Mouse (Mus musculus): Measurements from ENCODE around the gene Prap1. TPM values are rescaled to one million over a fixed set of nuclear protein-coding genes. Genes with fewer than 3 reads are reported as not detected.

Prap1 gene
- polyA plus RNA-seq, 1 experiment from 2014 or later, result 0.38 TPM

DNA sequence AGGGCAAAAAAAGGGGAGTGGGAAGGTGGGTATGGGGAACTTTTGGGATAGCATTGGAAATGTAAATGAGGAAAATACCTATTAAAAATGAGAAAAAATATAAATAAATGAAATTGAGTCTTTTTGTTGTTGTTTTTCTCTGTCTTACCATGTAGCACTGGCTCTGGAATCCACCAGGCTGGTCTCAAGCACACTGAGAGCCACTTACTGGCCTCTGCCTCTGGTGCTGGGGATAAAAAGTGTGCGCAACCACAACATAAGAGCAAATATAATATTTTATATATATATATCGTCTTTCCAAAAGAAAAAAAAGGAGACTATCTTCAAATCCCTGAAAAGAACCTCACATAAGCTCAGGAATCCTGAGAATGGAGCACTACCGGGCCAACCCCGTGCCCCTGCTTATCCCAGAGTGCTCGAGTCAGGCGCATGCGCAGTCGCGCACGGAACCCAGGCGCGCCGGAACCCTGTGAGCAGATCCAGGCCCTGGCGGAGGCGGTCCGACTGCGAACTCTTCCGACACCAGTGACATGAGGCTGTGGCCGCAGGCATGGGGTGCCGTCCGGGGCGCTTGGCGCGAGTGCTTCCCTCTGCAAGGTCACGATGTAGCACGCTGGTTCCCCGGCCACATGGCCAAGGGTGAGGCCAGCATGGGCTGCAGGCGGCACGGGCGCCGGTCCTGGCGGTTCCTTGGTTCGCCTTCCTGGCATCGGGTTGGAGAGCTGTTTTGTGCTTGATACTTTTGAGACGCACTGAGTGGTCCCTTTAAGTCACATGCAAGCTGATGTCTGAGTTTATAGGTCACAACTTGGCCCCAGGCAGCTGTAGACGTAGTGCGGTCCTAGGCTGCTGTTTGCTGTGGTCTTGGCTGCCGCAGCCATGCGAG is 44.2 kb downstream of the Prap1 start, which contains the start of gene Mtg1:
Gene Mtg1, plus strand, starts transcription at position 430 of the 886 bp plus-strand sequence.
- 3% methylated on average over 39 of the region's 39 CpGs for whole genome bisulfite sequencing
- peak within 1 kb of the TSS; percentile 87 for H3K9ac ChIP-seq (ENCODE audit: low read depth, low read length)

GRCm38 (mm10) chr7:140138021-140138310 is 44.8 kb downstream of the Prap1 start:
- ATAC-seq (ENCODE audit: low FRiP score, low TSS enrichment), result no peak; the same call in 1 of the 2 replicates
- Histone ChIP-seq H3K9me3 (ENCODE audit: control insufficient read depth, low read length) (no peaks in the 10 kb centered on the region), H3K27me3 (ENCODE audit: control insufficient read depth, insufficient read depth, low read length) (no peaks in the 10 kb centered on the region), H3K4me3 (ENCODE audit: low read length) (peak overlapping the region; percentile 81), H3K27ac (ENCODE audit: low read depth, low read length) (peak overlapping the region; percentile 63), H3K9ac (ENCODE audit: low read depth, low read length) (peak overlapping the region; percentile 87), H3K4me2 (replicated peaks; ENCODE audit: low read depth, low read length) (peak overlapping the region; percentile 80), H3K4me1 (ENCODE audit: control insufficient read depth, insufficient read depth, low read length) (no peaks in the 10 kb centered on the region), H3K36me3 (ENCODE audit: control insufficient read depth, insufficient read depth, low read length) (no peaks in the 10 kb centered on the region)
- under 1% methylated on average over 8 of the region's 8 CpGs for WGBS

More for the DNA sequence above, 44.2 kb downstream of the Prap1 start, which contains the start of gene Mtg1:
- no peaks in the 10 kb centered on the region for H3K4me1 ChIP-seq (ENCODE audit: control insufficient read depth, insufficient read depth, low read length)
- no peaks in the 10 kb centered on the region for H3K27me3 ChIP-seq (ENCODE audit: control insufficient read depth, insufficient read depth, low read length)
- peak within 1 kb of the TSS; percentile 63 for H3K27ac ChIP-seq (ENCODE audit: low read depth, low read length)
- no peaks in the 10 kb centered on the region for H3K9me3 ChIP-seq (ENCODE audit: control insufficient read depth, low read length)
- peak within 1 kb of the TSS; percentile 80 for H3K4me2 ChIP-seq (replicated peaks; ENCODE audit: low read depth, low read length)
- no peaks in the 10 kb centered on the region; the same call in 1 of the 2 replicates for H3K36me3 ChIP-seq (ENCODE audit: control insufficient read depth, insufficient read depth, low read length)
- peak within 1 kb of the TSS; percentile 81 for H3K4me3 ChIP-seq (ENCODE audit: low read length)
- ATAC-seq (ENCODE audit: low FRiP score, low TSS enrichment), result peak; percentile 99

DNA sequence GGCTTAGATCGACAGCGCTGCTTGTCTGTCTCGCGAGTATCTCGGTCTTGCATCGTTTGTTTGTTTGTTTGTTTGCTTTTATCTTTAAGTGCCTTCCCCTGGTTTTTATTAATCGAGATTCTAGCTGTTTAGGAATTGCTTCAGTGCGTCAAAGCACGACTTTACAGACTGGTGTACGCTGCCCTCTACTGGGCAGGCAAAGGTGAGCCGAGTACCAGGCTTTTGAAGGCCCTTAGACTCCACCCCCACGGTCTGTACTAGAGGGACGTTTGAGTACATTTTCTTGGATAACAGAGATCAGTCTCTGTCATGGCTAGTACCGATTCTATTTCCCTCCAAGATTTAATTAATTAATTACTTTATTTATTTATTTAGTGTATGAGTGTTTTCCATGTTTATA is 48.2 kb downstream of the Prap1 start:
- H3K9ac ChIP-seq (ENCODE audit: low read depth, low read length), result no peak overlapping the region
- ATAC-seq (ENCODE audit: low FRiP score, low TSS enrichment), result no peak
- no peak overlapping the region for H3K4me3 ChIP-seq (ENCODE audit: low read length)
- H3K36me3 ChIP-seq (ENCODE audit: control insufficient read depth, insufficient read depth, low read length), result no peaks in the 10 kb centered on the region
- 8% methylated on average over 14 of the region's 14 CpGs for WGBS
- H3K4me1 ChIP-seq (ENCODE audit: control insufficient read depth, insufficient read depth, low read length), result no peaks in the 10 kb centered on the region
- no peak overlapping the region for H3K27ac ChIP-seq (ENCODE audit: low read depth, low read length)
- H3K27me3 ChIP-seq (ENCODE audit: control insufficient read depth, insufficient read depth, low read length), result no peaks in the 10 kb centered on the region
- H3K9me3 ChIP-seq (ENCODE audit: control insufficient read depth, low read length), result no peaks in the 10 kb centered on the region
- H3K4me2 ChIP-seq (replicated peaks; ENCODE audit: low read depth, low read length), result no peak overlapping the region

DNA sequence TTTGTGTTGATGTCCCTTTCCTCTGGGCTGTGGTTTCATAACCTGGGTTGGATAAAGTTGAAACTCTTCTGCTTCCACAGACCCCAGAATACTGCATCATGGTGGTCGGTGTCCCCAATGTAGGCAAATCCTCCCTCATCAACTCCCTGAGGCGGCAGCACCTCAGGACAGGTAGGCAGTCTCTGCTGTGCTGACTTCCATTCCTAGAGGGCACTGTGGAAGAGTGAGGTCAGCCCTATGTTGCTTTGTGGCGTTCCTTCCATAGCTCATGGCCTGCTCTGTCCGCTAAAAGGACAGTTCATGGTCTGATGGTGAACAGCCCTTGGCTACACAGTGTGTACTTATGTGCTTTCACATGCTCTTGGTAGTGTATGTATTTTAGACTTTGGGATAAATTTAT is 51.4 kb downstream of the Prap1 start:
- no peaks in the 10 kb centered on the region; the same call in 1 of the 2 replicates for H3K36me3 ChIP-seq (ENCODE audit: control insufficient read depth, insufficient read depth, low read length)
- no peak for ATAC-seq (ENCODE audit: low FRiP score, low TSS enrichment)
- 86% methylated on average over 4 of the region's 4 CpGs for WGBS
- no peak overlapping the region for H3K4me3 ChIP-seq (ENCODE audit: low read length)
- H3K9me3 ChIP-seq (ENCODE audit: control insufficient read depth, low read length), result no peaks in the 10 kb centered on the region
- no peak overlapping the region for H3K4me2 ChIP-seq (replicated peaks; ENCODE audit: low read depth, low read length)
- no peak overlapping the region for H3K9ac ChIP-seq (ENCODE audit: low read depth, low read length)
- H3K27me3 ChIP-seq (ENCODE audit: control insufficient read depth, insufficient read depth, low read length), result no peaks in the 10 kb centered on the region
- H3K27ac ChIP-seq (ENCODE audit: low read depth, low read length), result no peak overlapping the region
- no peaks in the 10 kb centered on the region for H3K4me1 ChIP-seq (ENCODE audit: control insufficient read depth, insufficient read depth, low read length)

Other genes starting within 250 kb of the Prap1 start
- 0.14 and 0.18 TPM in 2 replicates for gene Kndc1, start 198.7 kb upstream of the Prap1 start, polyA plus RNA-seq (2014; fragmentation: Nextera tagmentation; extraction: Ambion mirVana)
- gene Utf1, start 149.6 kb upstream of the Prap1 start, polyA plus RNA-seq (2014; fragmentation: Nextera tagmentation; extraction: Ambion mirVana), result 0.23 TPM in 1 of 2 replicates, not detected in the other
- gene 6430531B16Rik, start 114.6 kb upstream of the Prap1 start, polyA plus RNA-seq (2014; fragmentation: Nextera tagmentation; extraction: Ambion mirVana), result 0.34 and 0.55 TPM in 2 replicates
- 0.85 and 1.6 TPM in 2 replicates for gene Adam8, start 100.8 kb upstream of the Prap1 start, polyA plus RNA-seq (2014; fragmentation: Nextera tagmentation; extraction: Ambion mirVana)
- 46.2 and 47.5 TPM in 2 replicates for gene Zfp511, start 57.0 kb upstream of the Prap1 start, polyA plus RNA-seq (2014; fragmentation: Nextera tagmentation; extraction: Ambion mirVana)
- 40.6 and 62.9 TPM in 2 replicates for gene Tubgcp2, start 56.7 kb upstream of the Prap1 start, polyA plus RNA-seq (2014; fragmentation: Nextera tagmentation; extraction: Ambion mirVana)
- not detected in 2 replicates for gene Msx3, start 44.3 kb upstream of the Prap1 start, polyA plus RNA-seq (2014; fragmentation: Nextera tagmentation; extraction: Ambion mirVana)
- 0.91 TPM in 2 replicates for gene Caly, start 10.8 kb upstream of the Prap1 start, polyA plus RNA-seq (2014; fragmentation: Nextera tagmentation; extraction: Ambion mirVana)
- gene Fuom, start 9.0 kb downstream of the Prap1 start, polyA plus RNA-seq (2014; fragmentation: Nextera tagmentation; extraction: Ambion mirVana), result 32.4 and 36.2 TPM in 2 replicates
- gene Paox, start 22.4 kb downstream of the Prap1 start, polyA plus RNA-seq (2014; fragmentation: Nextera tagmentation; extraction: Ambion mirVana), result 20.7 and 24.8 TPM in 2 replicates
- gene Echs1, start 23.1 kb downstream of the Prap1 start, polyA plus RNA-seq (2014; fragmentation: Nextera tagmentation; extraction: Ambion mirVana), result 186 and 199 TPM in 2 replicates
- gene Mtg1, start 44.2 kb downstream of the Prap1 start, polyA plus RNA-seq (2014; fragmentation: Nextera tagmentation; extraction: Ambion mirVana), result 25.9 and 30.8 TPM in 2 replicates
- 0.13 and 0.14 TPM in 2 replicates for gene Sprn, start 61.5 kb downstream of the Prap1 start, polyA plus RNA-seq (2014; fragmentation: Nextera tagmentation; extraction: Ambion mirVana)
- not detected in 2 replicates for gene Olfr522, start 71.4 kb downstream of the Prap1 start, polyA plus RNA-seq (2014; fragmentation: Nextera tagmentation; extraction: Ambion mirVana)
- gene Olfr523, start 79.8 kb downstream of the Prap1 start, polyA plus RNA-seq (2014; fragmentation: Nextera tagmentation; extraction: Ambion mirVana), result not detected in 2 replicates
- gene Olfr524, start 112.6 kb downstream of the Prap1 start, polyA plus RNA-seq (2014; fragmentation: Nextera tagmentation; extraction: Ambion mirVana), result not detected in 2 replicates
- not detected in 2 replicates for gene Cd163l1, start 124.9 kb downstream of the Prap1 start, polyA plus RNA-seq (2014; fragmentation: Nextera tagmentation; extraction: Ambion mirVana)
- not detected in 2 replicates for gene 5830411N06Rik, start 153.9 kb downstream of the Prap1 start, polyA plus RNA-seq (2014; fragmentation: Nextera tagmentation; extraction: Ambion mirVana)
- not detected in 2 replicates for gene Olfr525, start 227.5 kb downstream of the Prap1 start, polyA plus RNA-seq (2014; fragmentation: Nextera tagmentation; extraction: Ambion mirVana)
- gene Olfr527, start 240.6 kb downstream of the Prap1 start, polyA plus RNA-seq (2014; fragmentation: Nextera tagmentation; extraction: Ambion mirVana), result not detected in 2 replicates